Mouse (Mus musculus): ENCODE data around the gene Tulp3. TPM values are rescaled to one million over a fixed set of nuclear protein-coding genes. Genes with fewer than 3 reads are reported as not detected.
"Not testable (repeated sequence)": the region's sequence is repeated elsewhere in the genome, so short reads cannot be mapped to it uniquely, and the experiment has no call there.

Tulp3 gene
- total RNA-seq, 2 experiments from 2014 or later = 21.9 to 22.9 TPM

- no peak for DNase-seq (ENCODE audit: extremely low spot score in 1 of 2, low spot score in 1 of 2)
Observed at GRCm38 (mm10) chr6:128361901-128362300, 6.2 kb upstream of the Tulp3 start.

GRCm38 (mm10) chr6:128358999-128359398 is 3.3 kb upstream of the Tulp3 start:
- peak; percentile 66 to 82 for DNase-seq (ENCODE audit: extremely low spot score in 1 of 2, low spot score in 1 of 2)

DNA sequence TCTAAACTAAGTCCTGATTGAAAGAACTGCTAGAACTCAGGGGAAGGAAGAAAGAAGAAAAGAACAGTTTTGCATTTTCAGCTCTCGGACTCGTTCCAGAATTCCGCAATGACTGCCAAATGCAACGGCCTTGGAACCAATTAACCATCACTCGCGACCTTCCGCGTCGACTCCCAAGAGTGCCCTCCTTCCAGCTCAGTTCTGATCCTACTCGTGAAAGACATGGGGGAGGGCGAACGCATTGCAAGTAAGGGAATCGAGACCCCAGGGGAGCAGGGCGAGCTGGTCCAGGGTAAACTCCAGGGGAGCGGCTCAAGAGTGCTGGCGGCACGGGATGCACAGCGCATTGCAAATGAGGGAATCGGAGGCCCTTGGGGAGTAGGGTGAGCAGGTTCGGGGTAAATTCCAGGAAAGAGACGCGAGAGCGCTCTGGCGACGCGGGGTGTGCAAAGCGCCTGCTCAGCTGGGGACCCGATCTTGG is 410 bp downstream of the Tulp3 start:
- peak in 1 of 2 experiments; percentile 39 for DNase-seq (ENCODE audit: extremely low spot score in 1 of 2, low spot score in 1 of 2)

DNA sequence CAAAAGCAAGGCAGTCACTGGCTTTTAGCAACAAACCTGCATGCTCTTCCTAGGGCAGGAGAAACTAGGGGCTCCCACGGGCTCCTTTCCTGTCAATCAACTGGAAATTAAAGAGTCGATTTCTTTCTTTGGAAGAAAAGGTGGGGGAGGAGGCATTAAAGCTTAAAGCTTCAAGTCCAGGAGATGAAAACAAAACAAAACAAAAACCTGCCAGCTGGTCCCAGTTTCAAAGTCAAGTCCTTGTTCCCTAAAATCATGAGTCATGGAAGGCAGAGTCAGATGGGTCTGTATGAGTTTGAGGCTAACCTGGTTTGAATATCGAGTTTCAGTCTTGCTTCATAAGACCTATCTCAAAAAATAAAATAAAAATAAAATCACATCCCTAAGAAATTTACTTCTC is 1.5 kb downstream of the Tulp3 start:
- no peak for DNase-seq (ENCODE audit: extremely low spot score in 1 of 2, low spot score in 1 of 2)

- no peak for DNase-seq (ENCODE audit: extremely low spot score in 1 of 2, low spot score in 1 of 2)
Observed at GRCm38 (mm10) chr6:128349711-128350110, 5.9 kb downstream of the Tulp3 start.

DNA sequence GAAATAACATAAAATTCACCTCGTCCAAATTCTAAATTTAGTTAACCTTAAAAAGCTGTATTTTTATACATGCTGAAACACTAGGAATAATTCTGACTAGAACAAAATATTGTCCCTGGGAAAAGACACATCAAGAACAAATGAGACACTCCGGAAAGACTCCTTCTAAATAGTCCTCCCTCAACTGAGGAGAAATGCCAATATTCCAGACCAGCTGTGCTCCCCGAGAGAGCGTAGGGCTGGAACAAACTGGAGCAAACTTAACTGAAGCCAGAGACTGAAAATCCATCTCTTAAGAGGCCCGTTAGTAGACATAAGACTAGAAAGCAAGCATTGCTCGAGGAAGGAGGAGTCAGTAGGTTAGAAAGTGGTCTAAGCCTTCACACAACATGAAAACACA is 8.9 kb downstream of the Tulp3 start:
- no peak for DNase-seq (ENCODE audit: extremely low spot score in 1 of 2, low spot score in 1 of 2)

GRCm38 (mm10) chr6:128345623-128346022 is 10.0 kb downstream of the Tulp3 start:
- no peak for DNase-seq (ENCODE audit: extremely low spot score in 1 of 2, low spot score in 1 of 2)

- DNase-seq (ENCODE audit: extremely low spot score in 1 of 2, low spot score in 1 of 2) = no peak
Observed at GRCm38 (mm10) chr6:128341956-128342723, 13.5 kb downstream of the Tulp3 start.

GRCm38 (mm10) chr6:128338876-128339275 is 16.8 kb downstream of the Tulp3 start:
- no peak for DNase-seq (ENCODE audit: extremely low spot score in 1 of 2, low spot score in 1 of 2)

GRCm38 (mm10) chr6:128337467-128337866 is 18.2 kb downstream of the Tulp3 start:
- DNase-seq (ENCODE audit: extremely low spot score in 1 of 2, low spot score in 1 of 2) = no peak

DNA sequence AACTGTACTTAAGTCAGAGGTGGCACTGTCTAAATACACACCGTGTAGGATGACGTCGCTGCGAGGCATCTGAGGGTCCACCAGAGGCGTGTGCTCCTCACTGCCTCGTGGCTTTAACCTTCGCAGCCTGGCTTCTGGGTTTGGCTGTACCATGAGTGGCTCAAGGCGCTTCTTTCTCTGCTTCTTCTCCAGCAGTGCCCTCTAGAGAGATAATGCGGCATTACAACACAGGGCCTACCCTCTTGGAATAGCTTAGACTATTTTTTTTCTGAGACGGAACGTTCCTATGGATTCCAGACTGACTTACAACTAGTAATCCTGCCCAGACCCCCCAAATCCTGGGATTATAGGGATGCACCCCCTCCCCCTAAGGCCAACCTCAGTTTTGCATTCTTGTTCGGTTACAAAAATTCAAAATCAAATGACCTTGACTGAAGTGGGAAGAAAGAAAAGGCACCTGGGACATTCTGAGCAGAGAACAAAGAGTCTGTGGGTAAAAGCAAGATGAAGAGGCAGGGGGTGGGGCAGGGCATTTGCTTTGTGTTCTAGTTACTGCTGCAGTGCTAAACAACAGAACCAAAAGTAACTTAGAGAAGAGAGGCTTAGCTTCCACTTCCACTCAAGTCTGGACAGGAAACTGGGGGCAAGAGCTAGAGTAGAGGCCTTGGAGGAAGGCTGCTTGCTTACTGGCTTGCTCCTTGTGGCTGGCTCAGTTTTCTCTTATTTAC is 21.1 kb downstream of the Tulp3 start:
- DNase-seq (ENCODE audit: extremely low spot score in 1 of 2, low spot score in 1 of 2) = peak; percentile 38 to 84

GRCm38 (mm10) chr6:128318317-128318716 is 37.3 kb downstream of the Tulp3 start:
- DNase-seq (ENCODE audit: extremely low spot score in 1 of 2, low spot score in 1 of 2) = peak; percentile 25 to 69

GRCm38 (mm10) chr6:128315597-128315996 is 40.1 kb downstream of the Tulp3 start:
- no peak for DNase-seq (ENCODE audit: extremely low spot score in 1 of 2, low spot score in 1 of 2)

DNA sequence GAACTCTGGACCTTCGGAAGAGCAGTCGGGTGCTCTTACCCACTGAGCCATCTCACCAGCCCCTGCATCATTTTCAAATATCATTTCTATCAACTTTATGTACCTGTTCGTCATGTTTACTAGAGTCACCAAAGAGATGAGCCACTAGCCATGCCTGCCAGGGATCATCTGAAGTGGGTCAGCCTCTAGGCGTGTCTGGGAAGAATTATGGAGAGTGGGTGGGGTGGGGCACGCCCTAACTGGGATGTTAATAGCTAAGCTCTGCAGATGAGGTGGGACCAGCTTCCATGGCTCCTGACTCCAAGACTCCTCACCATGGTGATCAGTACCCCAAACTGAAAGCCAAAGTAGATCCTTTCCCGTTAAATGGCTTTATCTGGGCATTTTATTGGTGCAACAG is 40.9 kb downstream of the Tulp3 start:
- DNase-seq (ENCODE audit: extremely low spot score in 1 of 2, low spot score in 1 of 2) = no peak

- DNase-seq (ENCODE audit: extremely low spot score in 1 of 2, low spot score in 1 of 2) = peak; percentile 48 to 69
Observed at GRCm38 (mm10) chr6:128308311-128308710, 47.3 kb downstream of the Tulp3 start.

- DNase-seq (ENCODE audit: extremely low spot score in 1 of 2, low spot score in 1 of 2) = no peak
Observed at GRCm38 (mm10) chr6:128304801-128305200, 50.9 kb downstream of the Tulp3 start.

GRCm38 (mm10) chr6:128302640-128303039 is 53.0 kb downstream of the Tulp3 start:
- not testable (repeated sequence) for DNase-seq (ENCODE audit: extremely low spot score in 1 of 2, low spot score in 1 of 2)

DNA sequence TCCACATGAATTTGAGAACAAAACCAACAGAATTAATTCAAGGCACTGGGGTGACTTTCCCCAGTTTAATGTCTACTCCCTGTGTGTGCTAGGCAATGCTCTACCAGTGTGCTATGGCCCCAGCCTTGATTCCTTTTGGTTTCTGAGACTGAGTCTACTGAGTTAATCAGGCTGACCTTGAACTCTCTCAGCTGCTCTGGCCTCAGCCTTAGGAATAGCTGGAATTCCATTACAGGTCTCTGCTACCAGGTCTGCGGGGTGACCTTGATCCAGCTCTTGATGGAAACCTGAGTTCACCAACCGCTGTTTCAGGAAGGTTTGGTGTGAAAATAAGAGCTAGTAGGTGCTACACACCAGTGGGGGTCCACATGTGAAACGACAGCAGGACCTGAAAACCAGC is 53.8 kb downstream of the Tulp3 start:
- no peak for DNase-seq (ENCODE audit: extremely low spot score in 1 of 2, low spot score in 1 of 2)

DNA sequence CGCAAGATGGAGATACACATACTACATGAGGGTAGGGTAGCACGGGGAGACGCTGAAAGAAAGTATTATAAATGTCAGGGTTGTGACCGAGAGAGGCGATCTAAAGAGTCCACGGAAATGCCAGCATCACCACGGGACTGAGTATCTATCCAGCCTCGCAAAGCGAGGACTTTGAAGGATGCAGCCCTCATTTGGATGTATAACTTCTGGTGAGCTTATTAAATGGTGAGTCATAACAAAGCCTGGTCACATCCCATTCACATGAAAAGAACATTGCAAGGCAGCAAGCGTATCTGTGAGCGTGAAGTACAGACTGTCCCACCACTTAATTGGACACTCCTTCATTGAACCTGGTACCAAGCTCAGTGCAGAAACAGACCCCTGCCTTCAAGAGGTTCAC is 54.2 kb downstream of the Tulp3 start:
- no peak for DNase-seq (ENCODE audit: extremely low spot score in 1 of 2, low spot score in 1 of 2)

- DNase-seq (ENCODE audit: extremely low spot score in 1 of 2, low spot score in 1 of 2) = no peak
Observed at GRCm38 (mm10) chr6:128300134-128301001, 55.3 kb downstream of the Tulp3 start, which contains the start of gene Tead4. TSS of gene Tead4 (minus strand) at chr6:128300823.
